Mouse (Mus musculus): ENCODE measurements around the gene Stard8. TPM values are rescaled to one million over a fixed set of nuclear protein-coding genes. Genes with fewer than 3 reads are reported as not detected.

Stard8 gene
- total RNA-seq, 2 experiments from 2014 or later: 7.3 to 7.9 TPM

DNA sequence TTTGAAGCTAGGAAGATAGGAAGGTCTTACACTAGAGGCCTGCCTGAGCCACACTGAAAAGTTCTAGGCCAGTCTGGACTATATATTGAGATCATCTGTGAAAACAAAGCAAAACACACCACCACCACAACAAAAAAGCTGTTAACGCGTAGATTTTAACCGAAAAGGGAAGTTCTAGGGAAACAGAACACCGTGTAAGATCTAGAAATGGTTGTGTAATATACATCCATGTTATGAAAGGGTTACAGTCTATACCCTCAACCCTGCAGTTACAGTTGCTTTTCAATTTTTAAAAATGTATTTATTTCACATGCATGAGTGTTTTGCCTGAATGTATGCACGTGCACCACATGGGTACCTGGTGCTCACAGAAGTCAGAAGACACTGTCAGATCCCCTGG is 116.5 kb downstream of the Stard8 start:
- no peak for DNase-seq
- intact Hi-C loops (cut with DNase I): no loop called here

Other genes starting within 250 kb of the Stard8 start
- gene Ophn1, start 112.2 kb upstream of the Stard8 start, total RNA-seq (2021): 10 to 100 TPM; 48.7 to 48.9 TPM
- gene Yipf6, start 66.9 kb upstream of the Stard8 start, total RNA-seq (2021): 10 to 100 TPM; 28.0 to 29.8 TPM
- gene Efnb1, start 132.9 kb downstream of the Stard8 start, total RNA-seq (2021): 10 to 100 TPM; 30.1 to 31.5 TPM